Mouse (Mus musculus) megakaryocyte, embryonic 14.5 days (primary cell): ENCODE measurements around the gene Psd.

Source experiments
- FLI1 ChIP-seq: IDR thresholded peaks from 2 replicates; pipeline ENCODE4 v1.6.1; 2012; ENCODE audit warnings: low read length, inconsistent platforms, mixed read lengths
- GATA1 ChIP-seq: IDR thresholded peaks from 3 replicates; pipeline ENCODE4 v1.6.1; 2012; ENCODE audit warnings: mixed read lengths, low read length, inconsistent platforms, borderline replicate concordance

DNA sequence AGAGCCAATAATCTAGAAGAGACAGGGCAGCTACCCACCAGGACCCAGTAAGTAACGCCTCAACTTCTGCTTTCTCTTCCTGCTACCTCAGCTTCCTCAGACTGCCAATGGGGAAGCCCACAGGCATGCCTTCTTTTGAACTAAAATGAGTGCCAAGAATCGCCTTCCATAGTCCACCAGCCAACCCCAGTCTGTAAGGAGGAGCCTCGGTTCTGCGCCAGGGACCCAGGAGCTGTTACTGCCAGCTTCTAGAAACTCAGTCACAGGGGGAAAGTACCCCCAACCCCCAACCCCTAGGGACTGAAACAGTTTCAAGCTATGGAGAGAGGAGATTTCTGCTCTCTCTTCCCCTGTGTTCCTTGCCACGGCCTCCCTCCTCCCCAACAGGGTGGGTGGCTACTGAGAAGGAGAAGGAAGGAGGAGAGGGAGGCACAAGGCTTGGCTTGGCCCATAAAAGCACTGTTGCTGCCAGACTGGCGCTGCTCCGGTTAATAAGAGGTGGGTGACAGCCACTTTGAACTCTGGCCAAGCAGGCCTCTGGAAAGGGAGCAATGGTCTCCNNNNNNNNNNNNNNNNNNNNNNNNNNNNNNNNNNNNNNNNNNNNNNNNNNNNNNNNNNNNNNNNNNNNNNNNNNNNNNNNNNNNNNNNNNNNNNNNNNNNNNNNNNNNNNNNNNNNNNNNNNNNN is 12.5 kb upstream of the Psd start:
- TF ChIP-seq GATA1: no peak
- TF ChIP-seq FLI1: no peak
